Mouse (Mus musculus) spleen, adult 2 months (tissue): ENCODE data around the gene Capg.

Experiments
- CTCF ChIP-seq: fragments of 200-500 bp; IDR thresholded peaks from 2 replicates; pipeline ENCODE4 v1.5.1; 2011; ENCODE audit warnings: mild to moderate bottlenecking, inconsistent platforms; ENCODE audit not compliant: insufficient read depth, insufficient read length, insufficient replicate concordance; ENCODE audit errors: extremely low read depth
- POLR2A ChIP-seq: fragments of 200-500 bp; IDR thresholded peaks from 2 replicates; pipeline ENCODE4 v1.6.1; 2011; ENCODE audit warnings: low read depth, low read length, inconsistent platforms

DNA sequence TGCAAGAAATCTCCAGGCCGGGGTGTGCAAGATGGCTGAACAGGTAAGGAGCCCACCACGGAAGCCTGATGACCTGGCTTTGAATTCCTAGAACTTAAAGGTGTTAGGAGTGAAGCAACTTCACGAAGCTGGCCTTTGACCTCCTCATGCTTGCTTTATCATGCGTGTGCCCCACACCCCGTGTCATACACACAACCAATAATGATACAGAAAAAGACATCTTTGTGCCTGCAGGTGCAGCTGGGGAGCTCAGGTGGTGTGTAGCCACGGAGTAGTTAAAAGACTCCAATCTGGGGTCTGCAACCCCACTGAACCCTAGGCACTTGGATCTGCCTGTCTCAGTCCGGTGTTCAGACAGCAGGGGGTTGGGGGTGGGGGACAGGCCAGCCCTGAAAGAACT is 21.3 kb downstream of the Capg start:
- TF ChIP-seq CTCF, result no peak
- no peak for TF ChIP-seq POLR2A
